Mouse (Mus musculus) MEL (cell line): ENCODE measurements around the gene Ppp1r2. TPM values are rescaled to one million over a fixed set of nuclear protein-coding genes. Genes with fewer than 3 reads are reported as not detected.

Experiments used
- DNase-seq: peaks from one replicate; pipeline ENCODE4 v3.0.0; 2011; ENCODE audit warnings: low read depth, low spot score
- H3K27ac ChIP-seq: 2 replicates; pipeline ENCODE4 v1.5.1; 2012; ENCODE audit warnings: low read depth, mild to moderate bottlenecking, control low read depth, low read length, moderate library complexity; ENCODE audit not compliant: control insufficient read depth
- H3K27me3 ChIP-seq, 2 experiments: fragments of 150-350 bp in 1 of 2; sonication (generic) in 1 of 2; 2 replicates each; pipeline ENCODE4 v1.6.1; 2012; ENCODE audit warnings: low read length in 2 of 2, mild to moderate bottlenecking in 2 of 2, improper control_type of control experiment in 1 of 2, moderate library complexity in 1 of 2; ENCODE audit not compliant: insufficient read depth in 2 of 2, control insufficient read depth in 1 of 2
- H3K36me3 ChIP-seq, 2 experiments: 2 replicates each; pipeline ENCODE4 v1.6.1; 2012 to 2014; ENCODE audit warnings: low read length in 2 of 2, improper control_type of control experiment in 1 of 2, inconsistent platforms in 1 of 2, mild to moderate bottlenecking in 1 of 2; ENCODE audit not compliant: insufficient read depth in 2 of 2, control insufficient read depth in 1 of 2
- H3K4me1 ChIP-seq, 2 experiments: fragments of 150-350 bp in 1 of 2; sonication (generic) in 1 of 2; 2 replicates each; pipeline ENCODE4 v1.6.1; 2012; ENCODE audit warnings: low read length in 2 of 2, improper control_type of control experiment in 1 of 2, mild to moderate bottlenecking in 1 of 2; ENCODE audit not compliant: insufficient read depth in 2 of 2, control insufficient read depth in 1 of 2
- H3K4me3 ChIP-seq, 2 experiments: fragments of 150-350 bp in 1 of 2; sonication (generic) in 1 of 2; 2 replicates each; pipeline ENCODE4 v1.5.1; 2012; ENCODE audit warnings: low read depth in 2 of 2, low read length in 2 of 2, mild to moderate bottlenecking in 2 of 2, moderate library complexity in 2 of 2, control low read depth in 1 of 2, improper control_type of control experiment in 1 of 2; ENCODE audit not compliant: control insufficient read depth in 1 of 2, insufficient read depth in 1 of 2
- H3K79me2 ChIP-seq: 2 replicates; pipeline ENCODE4 v1.6.1; 2012; ENCODE audit warnings: mild to moderate bottlenecking, low read length, moderate library complexity; ENCODE audit not compliant: control insufficient read depth, poor library complexity, insufficient read depth
- H3K9ac ChIP-seq: 2 replicates; pipeline ENCODE4 v1.6.1; 2012; ENCODE audit warnings: low read depth, mild to moderate bottlenecking, control low read depth, low read length, moderate library complexity; ENCODE audit not compliant: control insufficient read depth, poor library complexity, severe bottlenecking
- H3K9me3 ChIP-seq: fragments of 150-350 bp; sonication (generic); replicated peaks from 2 replicates; pipeline ENCODE4 v1.6.1; 2012; ENCODE audit warnings: mild to moderate bottlenecking, low read length, improper control_type of control experiment, moderate library complexity; ENCODE audit not compliant: insufficient read depth
- CHD2 ChIP-seq: IDR thresholded peaks from 2 replicates; pipeline ENCODE4 v1.6.1; 2011; ENCODE audit warnings: low read length, improper control_type of control experiment
- CTCF ChIP-seq, 3 experiments: IDR thresholded peaks in 2 of 3; conservative IDR thresholded peaks in 1 of 3; 2 replicates each; pipeline ENCODE4 v1.5.1; 2011 to 2012; ENCODE audit warnings: low read length in 3 of 3, low read depth in 2 of 3, mild to moderate bottlenecking in 2 of 3, improper control_type of control experiment in 1 of 3, inconsistent platforms in 1 of 3, mixed read lengths in 1 of 3, moderate library complexity in 1 of 3; ENCODE audit not compliant: control insufficient read depth in 1 of 3, insufficient read depth in 1 of 3, poor library complexity in 1 of 3, severe bottlenecking in 1 of 3
- E2F4 ChIP-seq: IDR thresholded peaks from 2 replicates; pipeline ENCODE4 v1.6.1; 2011; ENCODE audit warnings: low read depth, low read length, improper control_type of control experiment, borderline replicate concordance
- ELF1 ChIP-seq: IDR thresholded peaks from 2 replicates; pipeline ENCODE4 v1.6.1; 2014; ENCODE audit warnings: low read depth, mild to moderate bottlenecking, inconsistent platforms, low read length, improper control_type of control experiment, moderate library complexity
- EP300 ChIP-seq, 2 experiments: IDR thresholded peaks; 2 replicates each; pipeline ENCODE4 v1.6.1; 2011; ENCODE audit warnings: improper control_type of control experiment in 2 of 2, low read length in 2 of 2, low read depth in 1 of 2, mild to moderate bottlenecking in 1 of 2
- ETS1 ChIP-seq: IDR thresholded peaks from 2 replicates; pipeline ENCODE4 v1.6.1; 2012; ENCODE audit warnings: low read depth, mild to moderate bottlenecking, inconsistent platforms, low read length, improper control_type of control experiment, moderate library complexity
- KAT2A ChIP-seq: conservative IDR thresholded peaks from 2 replicates; pipeline ENCODE4 v1.6.1; 2012; ENCODE audit warnings: low read depth, low read length, improper control_type of control experiment, inconsistent platforms
- MAFK ChIP-seq: IDR thresholded peaks from 2 replicates; pipeline ENCODE4 v1.6.1; 2011; ENCODE audit warnings: low read depth, mild to moderate bottlenecking, low read length, improper control_type of control experiment, borderline replicate concordance
- MAZ ChIP-seq: IDR thresholded peaks from 2 replicates; pipeline ENCODE4 v1.6.1; 2012; ENCODE audit warnings: low read depth, mild to moderate bottlenecking, inconsistent platforms, low read length, improper control_type of control experiment
- MEF2A ChIP-seq: IDR thresholded peaks from 2 replicates; pipeline ENCODE4 v1.6.1; 2014; ENCODE audit warnings: low read depth, mild to moderate bottlenecking, inconsistent platforms, low read length, improper control_type of control experiment; ENCODE audit not compliant: poor library complexity, insufficient replicate concordance, severe bottlenecking; ENCODE audit errors: extremely low read depth
- MXI1 ChIP-seq: IDR thresholded peaks from 2 replicates; pipeline ENCODE4 v1.6.1; 2011; ENCODE audit warnings: mild to moderate bottlenecking, low read depth, low read length, improper control_type of control experiment
- MYB ChIP-seq: IDR thresholded peaks from 2 replicates; pipeline ENCODE4 v1.6.1; 2011; ENCODE audit warnings: mild to moderate bottlenecking, low read depth, low read length, improper control_type of control experiment
- MYC ChIP-seq: IDR thresholded peaks from 2 replicates; pipeline ENCODE4 v1.6.1; 2011; ENCODE audit warnings: low read depth, mild to moderate bottlenecking, low read length, improper control_type of control experiment, moderate library complexity
- NELFE ChIP-seq: IDR thresholded peaks from 2 replicates; pipeline ENCODE4 v1.6.1; 2011; ENCODE audit warnings: low read depth, low read length, improper control_type of control experiment
- POLR2A ChIP-seq, 2 experiments: IDR thresholded peaks; 2 replicates each; pipeline ENCODE4 v1.6.1; 2011 to 2012; ENCODE audit warnings: low read length in 2 of 2, mild to moderate bottlenecking in 2 of 2, control low read depth in 1 of 2, improper control_type of control experiment in 1 of 2, low read depth in 1 of 2, moderate library complexity in 1 of 2; ENCODE audit not compliant: control insufficient read depth in 1 of 2, insufficient read depth in 1 of 2, poor library complexity in 1 of 2
- POLR2AphosphoS5 ChIP-seq: IDR thresholded peaks from 2 replicates; pipeline ENCODE4 v1.6.1; 2012; ENCODE audit warnings: low read depth, borderline replicate concordance, mild to moderate bottlenecking, inconsistent platforms, low read length, moderate library complexity, mixed read lengths
- RAD21 ChIP-seq: IDR thresholded peaks from 2 replicates; pipeline ENCODE4 v1.6.1; 2011; ENCODE audit warnings: mild to moderate bottlenecking, low read depth, low read length, improper control_type of control experiment
- RCOR1 ChIP-seq: IDR thresholded peaks from 2 replicates; pipeline ENCODE4 v1.6.1; 2012; ENCODE audit warnings: low read depth, mild to moderate bottlenecking, inconsistent platforms, low read length, improper control_type of control experiment
- TCF12 ChIP-seq: IDR thresholded peaks from 2 replicates; pipeline ENCODE4 v1.6.1; 2014; ENCODE audit warnings: low read depth, mild to moderate bottlenecking, inconsistent platforms, low read length, improper control_type of control experiment, moderate library complexity
- ZC3H11A ChIP-seq: IDR thresholded peaks from 2 replicates; pipeline ENCODE4 v1.6.1; 2012; ENCODE audit warnings: low read depth, mild to moderate bottlenecking, inconsistent platforms, low read length, improper control_type of control experiment
- ZKSCAN1 ChIP-seq: IDR thresholded peaks from 2 replicates; pipeline ENCODE4 v1.6.1; 2012; ENCODE audit warnings: low read depth, mild to moderate bottlenecking, inconsistent platforms, low read length, improper control_type of control experiment, moderate library complexity
- ZNF384 ChIP-seq: IDR thresholded peaks from 2 replicates; pipeline ENCODE4 v1.6.1; 2012; ENCODE audit warnings: low read depth, mild to moderate bottlenecking, inconsistent platforms, low read length, improper control_type of control experiment
- polyA plus RNA-seq, 2 experiments: library from polyadenylated mRNA; stranded (reverse) in 1 of 2; unstranded in 1 of 2; fragments of >175 nt in 1 of 2; fragments of >200 nt in 1 of 2; gene quantifications; 2 replicates each; pipeline versions ENCODE4 v1.2.1 to v1.2.4; 2012; ENCODE audit warnings: low replicate concordance in 2 of 2, low read depth in 1 of 2; ENCODE audit not compliant: insufficient read length in 2 of 2, insufficient read depth in 1 of 2, missing spikeins in 1 of 2
- total RNA-seq: library from RNA; depleted of rRNA; stranded (reverse); fragments of 300-350 nt; gene quantifications from 2 replicates; pipeline ENCODE4 v1.2.3, GENCODE M21; 2012

Ppp1r2 gene
- total and polyA plus RNA-seq, 3 experiments: 31.2 to 36.2 TPM; not detected in 1

DNA sequence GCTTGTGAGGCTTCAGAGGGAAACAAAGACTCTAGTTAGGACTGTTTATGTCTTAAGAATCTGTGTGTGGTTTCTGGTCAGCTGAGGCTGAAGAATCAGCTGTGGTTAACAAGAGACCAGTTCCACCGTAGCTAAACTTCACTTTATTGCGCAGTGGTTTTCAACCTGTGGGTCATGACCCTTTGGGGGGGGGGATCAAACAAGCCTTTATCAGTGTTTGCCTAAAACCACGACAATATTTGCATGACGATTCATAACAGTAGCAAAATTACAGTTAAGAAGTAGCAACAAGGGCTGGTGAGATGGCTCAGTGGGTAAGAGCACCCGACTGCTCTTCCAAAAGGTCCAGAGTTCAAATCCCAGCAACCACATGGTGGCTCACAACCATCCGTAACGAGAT is 69.4 kb downstream of the Ppp1r2 start:
- Histone ChIP-seq H3K4me3 (no peak overlapping the region), H3K9ac (no peak overlapping the region), H3K4me1 (peaks cover 8 to 22% of the 10 kb centered on the region in 2 experiments), H3K9me3 (no peaks in the 10 kb centered on the region), H3K27me3 (no peaks in the 10 kb centered on the region), H3K79me2 (peaks cover 2% of the 10 kb centered on the region), H3K36me3 (peaks cover 0 to 21% of the 10 kb centered on the region in 2 experiments; a peak in 2 of 4 replicates), H3K27ac (no peak overlapping the region)
- DNase-seq: no peak
- no peak for TF ChIP-seq MAFK
- TF ChIP-seq MAZ: no peak
- TF ChIP-seq ZC3H11A: no peak
- TF ChIP-seq ELF1: no peak
- no peak for TF ChIP-seq NELFE
- TF ChIP-seq RAD21: no peak
- no peak for TF ChIP-seq MEF2A
- no peak for TF ChIP-seq ETS1
- TF ChIP-seq POLR2AphosphoS5: no peak
- no peak for TF ChIP-seq TCF12
- no peak for TF ChIP-seq MYC
- TF ChIP-seq KAT2A: no peak
- no peak for TF ChIP-seq E2F4
- TF ChIP-seq POLR2A (IDR thresholded peaks at IDR 0.05; ENCODE audit: control insufficient read depth in 1 of 2, insufficient read depth in 1 of 2, low read depth in 1 of 2, low read length in 2 of 2, poor library complexity in 1 of 2): no peak
- TF ChIP-seq MYB: no peak
- no peak for TF ChIP-seq RCOR1

DNA sequence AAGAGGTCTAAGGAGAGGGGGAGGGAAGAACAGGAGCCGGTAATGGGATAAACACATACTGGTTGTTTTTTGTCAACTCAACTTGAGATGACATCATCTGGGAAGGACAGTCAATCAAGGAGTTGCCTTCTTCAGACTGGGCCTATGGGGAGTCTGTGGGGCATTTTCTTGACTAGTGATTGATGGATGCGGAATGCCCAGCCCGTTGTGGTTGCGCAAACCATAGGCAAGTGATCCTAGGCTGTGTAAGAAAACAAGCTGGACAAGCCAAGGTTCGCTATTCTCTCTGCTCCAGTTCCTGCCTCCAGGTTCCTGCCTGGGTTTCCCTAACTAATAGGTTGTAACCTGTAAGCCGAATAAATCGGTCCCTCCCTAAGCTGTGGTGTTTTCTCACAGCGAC is 69.9 kb downstream of the Ppp1r2 start:
- peaks cover 0 to 16% of the 10 kb centered on the region in 2 experiments; a peak in 2 of 4 replicates for H3K36me3 ChIP-seq
- no peak overlapping the region for H3K27ac ChIP-seq
- no peaks in the 10 kb centered on the region for H3K27me3 ChIP-seq
- H3K79me2 ChIP-seq: peaks cover 8% of the 10 kb centered on the region
- no peaks in the 10 kb centered on the region for H3K9me3 ChIP-seq
- no peak overlapping the region for H3K9ac ChIP-seq
- no peak overlapping the region for H3K4me3 ChIP-seq
- TF ChIP-seq RAD21 (no peak), CHD2 (no peak), CTCF (IDR thresholded peaks at IDR 0.05 in 2 of 3, conservative IDR thresholded peaks at IDR 0.05 in 1 of 3; ENCODE audit: control insufficient read depth in 1 of 3, insufficient read depth in 1 of 3, low read depth in 2 of 3, low read length in 3 of 3, poor library complexity in 1 of 3, severe bottlenecking in 1 of 3) (no peak), ZC3H11A (no peak), ETS1 (no peak), NELFE (no peak), MAFK (no peak), ELF1 (no peak), MAZ (no peak), MXI1 (no peak), ZKSCAN1 (no peak), ZNF384 (no peak), EP300 (IDR thresholded peaks at IDR 0.05; ENCODE audit: low read depth in 1 of 2, low read length in 2 of 2) (no peak)
- TF ChIP-seq, all 39 proteins: peak for 0
- H3K4me1 ChIP-seq: peaks cover 8 to 16% of the 10 kb centered on the region in 2 experiments
- no peak for DNase-seq
